Mouse (Mus musculus) heart, postnatal 4 days (tissue): ENCODE data around the gene Ckmt1. TPM values are rescaled to one million over a fixed set of nuclear protein-coding genes. Genes with fewer than 3 reads are reported as not detected.

ENCODE experiments used
- total RNA-seq, 2 experiments: library from RNA; stranded (reverse); gene quantifications; 2 replicates each; pipeline ENCODE4 v1.2.3; 2021

The Ckmt1 gene
- total RNA-seq, 2 experiments from 2014 or later = 1.1 to 2.9 TPM

Other genes with a start within 250 kb of the Ckmt1 start
- not detected for gene Tgm7, start 247.9 kb upstream of the Ckmt1 start, total RNA-seq
- 10 to 100 TPM; 11.8 to 12.3 TPM for gene Adal, start 217.3 kb upstream of the Ckmt1 start, total RNA-seq
- gene Lcmt2, start 217.1 kb upstream of the Ckmt1 start, total RNA-seq = 10 to 100 TPM; 11.2 to 14.3 TPM
- gene Tubgcp4, start 187.1 kb upstream of the Ckmt1 start, total RNA-seq = 10 to 100 TPM; 23.5 to 23.8 TPM
- gene Zscan29, start 186.6 kb upstream of the Ckmt1 start, total RNA-seq = 1 to 10 TPM; 7.6 to 8.3 TPM
- gene Trp53bp1, start 86.3 kb upstream of the Ckmt1 start, total RNA-seq = 10 to 100 TPM; 66.8 to 67.9 TPM
- gene Map1a, start 68.1 kb upstream of the Ckmt1 start, total RNA-seq = 10 to 100 TPM; 16.5 to 18.2 TPM
- 10 to 100 TPM; 22.4 to 22.8 TPM for gene Ppip5k1, start 2.3 kb upstream of the Ckmt1 start, total RNA-seq
- gene Strc, start 29.5 kb downstream of the Ckmt1 start, total RNA-seq = not detected
- 100 to 1,000 TPM; 200 to 203 TPM for gene Pdia3, start 56.1 kb downstream of the Ckmt1 start, total RNA-seq
- gene Catsper2, start 56.1 kb downstream of the Ckmt1 start, total RNA-seq = 1 to 10 TPM; 3.3 to 3.7 TPM
- gene Ell3, start 86.6 kb downstream of the Ckmt1 start, total RNA-seq = under 1 TPM in 1 of 2 experiments, not detected in 1; 0.31 TPM
- gene Serf2, start 91.5 kb downstream of the Ckmt1 start, total RNA-seq = 100 to 1,000 TPM; 350 to 387 TPM
- gene Hypk, start 95.6 kb downstream of the Ckmt1 start, total RNA-seq = 10 to 100 TPM; 23.4 to 26.1 TPM
- under 1 TPM; 0.16 to 0.19 TPM for gene Serinc4, start 99.1 kb downstream of the Ckmt1 start, total RNA-seq
- gene Mfap1b, start 116.4 kb downstream of the Ckmt1 start, total RNA-seq = 10 to 100 TPM; 21.6 to 24.5 TPM
- 10 to 100 TPM; 25.2 to 27.4 TPM for gene Mfap1a, start 149.0 kb downstream of the Ckmt1 start, total RNA-seq
- gene Wdr76, start 149.0 kb downstream of the Ckmt1 start, total RNA-seq = 10 to 100 TPM; 11.1 to 12.9 TPM